Mouse (Mus musculus) kidney, postnatal 25 days (tissue): ENCODE measurements at regions not wholly inside any gene's neighbourhood (a gene's known extent, or its start where the extent isn't known, plus 50 kb on each side); places are given as distances from the start of the nearest gene placed in this dataset.

Source experiments
- DNase-seq, 2 experiments: peaks; one replicate each; pipeline ENCODE4 v3.0.0; 2021; ENCODE audit warnings: mixed read lengths in 2 of 2

- DNase-seq: no peak
These were observed 160.5 kb upstream of the Sox9 start for GRCm38 (mm10) chr11:112621385-112622120.

GRCm38 (mm10) chr11:112649298-112649697 is 132.7 kb upstream of the Sox9 start:
- no peak for DNase-seq

- DNase-seq: no peak
These were observed 124.4 kb upstream of the Sox9 start for GRCm38 (mm10) chr11:112657410-112658159.

GRCm38 (mm10) chr11:112659911-112660310 is 122.1 kb upstream of the Sox9 start:
- DNase-seq: no peak

- no peak for DNase-seq
These were observed 120.6 kb upstream of the Sox9 start for GRCm38 (mm10) chr11:112661426-112661825.

- no peak for DNase-seq
These were observed 114.7 kb upstream of the Sox9 start for GRCm38 (mm10) chr11:112667311-112667710.

- no peak for DNase-seq
These were observed 109.9 kb upstream of the Sox9 start for GRCm38 (mm10) chr11:112672086-112672485.

GRCm38 (mm10) chr11:112690047-112690446 is 92.0 kb upstream of the Sox9 start:
- DNase-seq: no peak

GRCm38 (mm10) chr11:112706091-112706490 is 75.9 kb upstream of the Sox9 start:
- DNase-seq: no peak

GRCm38 (mm10) chr11:112708119-112708730 is 73.8 kb upstream of the Sox9 start:
- DNase-seq: no peak

GRCm38 (mm10) chr11:112711656-112712055 is 70.4 kb upstream of the Sox9 start:
- DNase-seq: no peak

- no peak for DNase-seq
These were observed 63.5 kb upstream of the Sox9 start for GRCm38 (mm10) chr11:112718547-112718946.

GRCm38 (mm10) chr11:112720652-112721051 is 61.4 kb upstream of the Sox9 start:
- DNase-seq: no peak

- no peak for DNase-seq
These were observed 59.1 kb upstream of the Sox9 start for GRCm38 (mm10) chr11:112722936-112723335.

- no peak for DNase-seq
These were observed 53.7 kb upstream of the Sox9 start for GRCm38 (mm10) chr11:112728154-112728952.
